Mouse (Mus musculus): Measurements from ENCODE around the gene Birc2.

DNA sequence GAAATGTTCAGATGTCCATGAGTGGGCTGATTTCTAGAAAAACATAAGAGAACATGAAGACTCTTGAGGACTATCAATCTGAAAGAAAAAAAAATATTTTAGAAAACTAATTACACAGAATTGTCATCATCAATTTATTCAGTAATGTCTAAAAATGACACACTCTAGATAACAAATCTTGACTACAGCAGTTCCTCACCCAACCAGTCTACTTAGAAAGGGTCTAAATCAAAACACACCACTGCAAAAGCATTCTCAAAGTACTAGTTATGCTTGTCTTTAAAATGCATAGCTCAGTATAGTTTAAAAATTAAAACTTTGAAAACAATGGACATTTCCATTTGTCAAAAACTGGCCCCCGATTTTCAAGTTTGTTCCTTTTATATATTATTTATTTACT, 1.6 kb downstream of the Birc2 start:
- TF ChIP-seq CTCF (IDR thresholded peaks at IDR 0.05; ENCODE audit: borderline replicate concordance, extremely low read depth, insufficient read depth, insufficient read length) (no peak), POLR2A (IDR thresholded peaks at IDR 0.05; ENCODE audit: borderline replicate concordance, extremely low read depth, insufficient read depth, insufficient read length, poor library complexity, severe bottlenecking) (no peak)

All from brain, embryonic 14.5 days (tissue).